Mouse (Mus musculus) C2C12 (cell line): ENCODE measurements around the gene B230104I21Rik. TPM values are rescaled to one million over a fixed set of nuclear protein-coding genes. Genes with fewer than 3 reads are reported as not detected.

ENCODE experiments used
- H3K27me3 ChIP-seq: one replicate; pipeline ENCODE4 v1.6.1; 2011; ENCODE audit not compliant: control insufficient read depth, insufficient read depth, insufficient read length
- H3K36me3 ChIP-seq: one replicate; pipeline ENCODE4 v1.6.1; 2011; ENCODE audit not compliant: control insufficient read depth, insufficient read depth
- H3K4me3 ChIP-seq: one replicate; pipeline ENCODE4 v1.5.1; 2011; ENCODE audit warnings: mild to moderate bottlenecking, control low read depth; ENCODE audit not compliant: poor library complexity, insufficient read depth, severe bottlenecking
- H3K79me2 ChIP-seq: one replicate; pipeline ENCODE4 v1.6.1; 2011; ENCODE audit not compliant: control insufficient read depth, insufficient read depth
- H3K79me3 ChIP-seq: one replicate; pipeline ENCODE4 v1.6.1; 2011; ENCODE audit warnings: low read depth, control low read depth
- H3ac ChIP-seq: one replicate; pipeline ENCODE3; 2011; ENCODE audit warnings: low read depth; ENCODE audit not compliant: control insufficient read depth, insufficient read length
- CEBPB ChIP-seq: IDR thresholded peaks from one replicate; pipeline ENCODE4 v1.6.1; 2011; ENCODE audit warnings: low read depth, mild to moderate bottlenecking, control low read depth, moderate library complexity
- CTCF ChIP-seq: IDR thresholded peaks from one replicate; pipeline ENCODE4 v1.5.1; 2011; ENCODE audit not compliant: control insufficient read depth, insufficient read depth, insufficient read length
- FOSL1 ChIP-seq: IDR thresholded peaks from one replicate; pipeline ENCODE4 v1.8.0; 2011; ENCODE audit warnings: mild to moderate bottlenecking, low read length; ENCODE audit not compliant: poor library complexity, insufficient read depth, severe bottlenecking
- MAX ChIP-seq: IDR thresholded peaks from one replicate; pipeline ENCODE4 v1.6.1; 2011; ENCODE audit warnings: mild to moderate bottlenecking, control low read depth
- MYOD1 ChIP-seq: IDR thresholded peaks from one replicate; pipeline ENCODE4 v1.6.1; 2011; ENCODE audit warnings: low read depth; ENCODE audit not compliant: control insufficient read depth, insufficient read length
- MYOG ChIP-seq: IDR thresholded peaks from one replicate; pipeline ENCODE4 v1.6.1; 2011; ENCODE audit not compliant: control insufficient read depth, insufficient read length; ENCODE audit errors: extremely low read depth
- USF1 ChIP-seq: IDR thresholded peaks from one replicate; pipeline ENCODE4 v1.6.1; 2011; ENCODE audit warnings: low read depth, mild to moderate bottlenecking, control low read depth, moderate library complexity
- polyA plus RNA-seq: library from polyadenylated mRNA; unstranded; fragments of >200 nt; fragmentation: generic; extraction: Trizol; gene quantifications from one replicate; pipeline ENCODE4 v1.2.1, GENCODE M21; 2012; ENCODE audit warnings: missing spikeins

The B230104I21Rik gene
- polyA plus RNA-seq, 1 experiment, result not detected

DNA sequence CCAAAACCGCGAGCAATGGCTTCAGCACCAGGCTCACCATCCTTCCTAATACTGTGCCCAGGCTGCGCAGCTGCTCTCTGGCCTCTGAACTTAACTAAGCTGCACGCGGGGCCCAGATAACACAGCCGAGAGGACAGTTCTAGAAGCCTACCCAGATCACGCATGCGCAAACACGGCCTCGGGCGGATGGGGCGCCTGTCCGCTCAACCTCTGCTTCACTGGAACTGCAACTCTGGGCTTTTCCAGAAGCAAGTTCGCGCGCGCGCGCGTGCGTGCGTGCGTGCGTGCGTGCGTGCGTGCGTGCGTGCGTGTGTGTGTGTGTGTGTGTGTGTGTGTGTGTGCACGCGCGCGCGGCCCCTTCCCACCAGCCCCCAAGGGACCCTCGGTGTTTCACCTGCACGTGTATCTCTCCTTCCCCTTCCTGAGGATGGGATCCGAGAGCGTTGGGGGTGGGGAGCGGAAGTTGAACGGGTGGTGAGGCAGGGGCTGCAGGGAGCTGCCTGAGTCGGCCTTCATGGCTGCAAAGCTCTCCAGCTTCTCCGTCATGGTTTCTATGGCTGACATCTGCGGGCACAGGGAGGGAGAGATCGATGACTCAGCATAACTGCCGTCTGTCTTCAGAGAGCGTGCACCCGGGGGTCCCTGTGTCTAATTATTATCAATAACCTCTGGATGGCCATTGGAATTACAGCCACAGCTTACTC lies 1.1 kb upstream of the B230104I21Rik start:
- no peak overlapping the region for H3K4me3 ChIP-seq

DNA sequence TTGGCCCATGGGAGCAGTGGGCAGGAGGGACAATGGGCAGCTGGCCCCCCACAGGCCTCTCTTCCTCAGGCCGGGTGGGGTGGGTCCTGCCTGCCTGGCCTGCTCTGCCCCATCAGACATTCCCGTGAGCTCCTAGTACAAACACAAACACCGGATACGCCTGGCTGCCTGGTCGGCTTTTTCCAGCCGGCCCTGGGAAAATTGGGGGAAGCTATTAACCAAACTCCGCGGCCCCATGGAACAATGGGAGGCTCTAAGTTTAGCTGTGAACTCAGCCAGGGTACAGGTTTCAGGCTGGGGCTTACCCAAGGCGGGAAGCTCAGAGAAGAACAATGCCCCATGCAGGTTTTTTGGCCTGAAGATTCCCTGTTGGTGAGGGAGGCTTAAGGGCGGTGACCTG lies 723 bp downstream of the B230104I21Rik start:
- Histone ChIP-seq H3K27me3 (no peaks in the 10 kb centered on the region), H3K79me3 (no peaks in the 10 kb centered on the region), H3K36me3 (no peaks in the 10 kb centered on the region), H3ac (no peak overlapping the region), H3K4me3 (no peak overlapping the region), H3K79me2 (no peaks in the 10 kb centered on the region)
- TF ChIP-seq CTCF (no peak), USF1 (no peak), FOSL1 (no peak), CEBPB (no peak), MYOG (no peak), MAX (no peak), MYOD1 (no peak)

More for the DNA sequence above, 1.1 kb upstream of the B230104I21Rik start:
- H3ac ChIP-seq, result no peak overlapping the region
- TF ChIP-seq CTCF (no peak), MYOD1 (no peak), MYOG (no peak), MAX (no peak), CEBPB (no peak), FOSL1 (no peak), USF1 (no peak)
- no peaks in the 10 kb centered on the region for H3K79me3 ChIP-seq
- no peaks in the 10 kb centered on the region for H3K79me2 ChIP-seq
- no peaks in the 10 kb centered on the region for H3K27me3 ChIP-seq
- no peaks in the 10 kb centered on the region for H3K36me3 ChIP-seq

DNA sequence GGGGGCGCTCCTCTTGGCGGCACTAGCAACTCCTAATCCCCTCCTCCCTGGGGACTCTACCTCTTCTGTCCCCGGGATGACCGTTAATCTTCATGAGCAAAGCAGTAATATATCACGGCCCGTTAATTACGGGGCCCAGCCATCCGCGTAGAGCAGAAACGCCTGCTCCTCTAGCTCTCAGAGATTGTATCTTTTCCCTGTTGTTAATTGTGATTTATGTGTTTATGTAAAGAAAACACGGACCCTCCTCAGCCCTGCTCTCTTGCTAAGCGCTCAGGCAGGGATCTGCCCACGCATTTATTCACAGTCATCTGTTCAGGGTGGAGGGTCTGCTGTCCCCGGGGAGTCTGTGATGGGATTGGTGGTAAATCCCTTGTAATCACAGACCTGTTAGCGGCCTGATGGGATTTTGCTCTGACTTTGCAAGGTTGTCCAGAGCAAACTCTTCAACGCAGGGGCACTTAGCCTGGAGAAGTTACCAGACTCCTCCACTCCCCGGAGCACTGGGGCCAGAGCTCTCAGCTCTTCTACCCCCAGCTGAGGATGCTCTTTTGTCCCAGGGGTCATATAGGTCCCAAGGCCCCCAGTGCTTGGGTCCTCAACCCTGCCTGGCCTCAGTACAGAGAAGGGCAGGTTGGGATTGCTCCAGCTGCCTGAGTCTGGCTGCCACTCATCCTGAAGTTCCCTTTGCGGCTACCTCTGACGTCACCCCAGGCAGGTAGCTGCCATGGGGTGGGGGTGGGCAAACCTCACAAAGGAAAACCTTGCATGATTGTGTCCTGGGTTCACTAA lies 11.0 kb downstream of the B230104I21Rik start:
- no peak overlapping the region for H3K4me3 ChIP-seq
- TF ChIP-seq CTCF, result no peak
- TF ChIP-seq MYOD1, result no peak
- TF ChIP-seq USF1, result no peak
- no peak for TF ChIP-seq CEBPB
- TF ChIP-seq MAX, result no peak
- TF ChIP-seq MYOG, result no peak
- no peak for TF ChIP-seq FOSL1
- no peaks in the 10 kb centered on the region for H3K79me3 ChIP-seq
- no peaks in the 10 kb centered on the region for H3K27me3 ChIP-seq
- H3K79me2 ChIP-seq, result no peaks in the 10 kb centered on the region
- H3K36me3 ChIP-seq, result no peaks in the 10 kb centered on the region
- no peak overlapping the region for H3ac ChIP-seq

DNA sequence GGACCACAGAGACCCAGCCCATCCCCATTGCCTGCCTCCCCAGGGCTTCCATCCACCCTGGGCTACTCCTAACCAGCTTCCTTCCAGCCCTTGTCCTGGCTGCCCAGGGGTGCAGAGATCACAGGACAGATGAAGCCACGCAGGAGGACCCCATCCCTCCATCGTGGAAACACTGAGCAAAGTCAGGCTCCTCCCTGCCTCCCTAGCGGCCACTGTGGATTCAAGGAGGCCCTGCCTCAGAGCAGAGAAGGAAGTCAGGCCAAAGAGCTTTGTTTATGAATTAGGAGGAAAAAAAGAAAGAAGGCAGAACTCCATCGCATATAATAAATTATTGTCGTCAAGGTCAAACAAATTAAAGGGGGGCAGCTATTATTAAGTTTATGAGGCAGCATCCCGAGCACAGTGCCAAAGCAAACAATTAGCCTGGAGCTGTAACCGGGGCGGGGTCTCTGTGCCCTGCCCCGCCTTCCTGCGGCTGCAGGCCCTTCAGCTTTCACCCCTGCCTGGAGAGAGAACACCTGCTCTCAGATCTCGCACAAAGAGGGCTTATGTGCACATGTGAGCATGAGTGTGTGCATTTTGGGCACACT lies 12.4 kb downstream of the B230104I21Rik start:
- Histone ChIP-seq H3K36me3 (no peaks in the 10 kb centered on the region), H3K79me2 (no peaks in the 10 kb centered on the region), H3ac (no peak overlapping the region), H3K4me3 (no peak overlapping the region), H3K79me3 (no peaks in the 10 kb centered on the region), H3K27me3 (no peaks in the 10 kb centered on the region)
- TF ChIP-seq CEBPB, result no peak
- TF ChIP-seq MYOG, result no peak
- no peak for TF ChIP-seq USF1
- no peak for TF ChIP-seq MAX
- TF ChIP-seq FOSL1, result no peak
- no peak for TF ChIP-seq MYOD1
- no peak for TF ChIP-seq CTCF

DNA sequence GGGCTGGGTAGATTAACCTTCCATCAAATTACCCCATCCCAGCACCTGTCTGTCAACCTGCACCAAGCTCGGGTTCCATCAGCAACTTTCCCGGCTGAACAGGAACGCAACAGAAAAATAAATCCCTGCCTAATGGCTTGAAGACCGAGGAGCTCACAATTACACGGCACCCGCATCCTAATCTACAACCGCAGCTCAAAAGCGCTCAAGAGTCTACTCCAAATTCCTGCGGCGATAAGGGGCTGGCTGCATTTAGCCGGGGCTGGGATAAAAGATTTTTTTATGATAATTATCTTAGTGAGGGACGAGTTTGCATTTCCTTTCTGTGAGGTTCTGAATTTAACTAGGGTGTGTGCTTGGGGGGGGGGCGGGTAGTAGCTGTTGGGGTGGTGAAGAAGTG lies 16.3 kb downstream of the B230104I21Rik start:
- Histone ChIP-seq H3ac (no peak overlapping the region), H3K36me3 (no peaks in the 10 kb centered on the region), H3K79me3 (no peaks in the 10 kb centered on the region), H3K27me3 (no peaks in the 10 kb centered on the region), H3K79me2 (no peaks in the 10 kb centered on the region), H3K4me3 (no peak overlapping the region)
- TF ChIP-seq MYOD1 (no peak), CEBPB (no peak)
